Mouse (Mus musculus): ENCODE measurements at regions not wholly inside any gene's neighbourhood (a gene's known extent, or its start where the extent isn't known, plus 50 kb on each side); places are given as distances from the start of the nearest gene placed in this dataset.

- H3K4me1 ChIP-seq: no peaks in the 10 kb centered on the region
- no peak overlapping the region for H3K4me2 ChIP-seq
- no peak for ATAC-seq (ENCODE audit: borderline replicate concordance, extremely low read depth, low FRiP score, low TSS enrichment)
- 67% methylated on average over 6 of the region's 6 CpGs for WGBS
- H3K27me3 ChIP-seq: no peaks in the 10 kb centered on the region
- H3K36me3 ChIP-seq: no peaks in the 10 kb centered on the region
- no peak overlapping the region for H3K9ac ChIP-seq
- H3K9me3 ChIP-seq: no peaks in the 10 kb centered on the region
- H3K4me3 ChIP-seq: no peak overlapping the region
- H3K27ac ChIP-seq: no peak overlapping the region
Measured at GRCm38 (mm10) chr12:52406386-52406785, 97.4 kb upstream of the Arhgap5 start.

GRCm38 (mm10) chr12:52408307-52408895 is 95.4 kb upstream of the Arhgap5 start:
- Histone ChIP-seq H3K27ac (no peak overlapping the region), H3K9me3 (no peaks in the 10 kb centered on the region), H3K4me2 (no peak overlapping the region), H3K4me3 (no peak overlapping the region), H3K4me1 (no peaks in the 10 kb centered on the region), H3K36me3 (no peaks in the 10 kb centered on the region), H3K9ac (no peak overlapping the region), H3K27me3 (no peaks in the 10 kb centered on the region)
- ATAC-seq (ENCODE audit: borderline replicate concordance, extremely low read depth, low FRiP score, low TSS enrichment): no peak
- WGBS: 95% methylated on average over 8 of the region's 8 CpGs

DNA sequence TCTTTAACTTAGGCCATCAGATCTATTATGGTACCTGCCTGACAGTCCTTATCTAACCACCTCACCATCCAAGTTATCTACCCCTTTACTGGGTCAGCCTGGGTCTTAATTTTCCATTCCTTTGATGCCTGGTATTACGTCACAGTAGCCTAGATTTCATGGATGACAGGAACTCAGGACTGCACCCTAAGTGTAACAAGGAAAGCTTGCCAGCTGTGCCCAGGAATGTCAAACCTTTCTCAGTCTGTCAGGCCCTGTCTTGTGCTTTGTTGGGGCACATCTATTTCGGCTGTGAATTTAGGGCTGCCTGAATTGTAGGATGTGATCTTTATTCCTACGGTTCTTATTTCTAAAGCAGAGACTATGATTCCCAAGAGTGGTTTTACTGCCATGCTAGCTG is 94.6 kb upstream of the Arhgap5 start:
- Histone ChIP-seq H3K27me3 (no peaks in the 10 kb centered on the region), H3K27ac (no peak overlapping the region), H3K4me1 (0 out of 2 replicates have a peak, but pooled peaks cover 5% of the 10 kb centered on the region), H3K4me2 (no peak overlapping the region), H3K9me3 (no peaks in the 10 kb centered on the region), H3K4me3 (no peak overlapping the region), H3K9ac (no peak overlapping the region), H3K36me3 (no peaks in the 10 kb centered on the region)
- ATAC-seq (ENCODE audit: borderline replicate concordance, extremely low read depth, low FRiP score, low TSS enrichment): no peak
- WGBS: 87% methylated on average over 3 of the region's 3 CpGs

DNA sequence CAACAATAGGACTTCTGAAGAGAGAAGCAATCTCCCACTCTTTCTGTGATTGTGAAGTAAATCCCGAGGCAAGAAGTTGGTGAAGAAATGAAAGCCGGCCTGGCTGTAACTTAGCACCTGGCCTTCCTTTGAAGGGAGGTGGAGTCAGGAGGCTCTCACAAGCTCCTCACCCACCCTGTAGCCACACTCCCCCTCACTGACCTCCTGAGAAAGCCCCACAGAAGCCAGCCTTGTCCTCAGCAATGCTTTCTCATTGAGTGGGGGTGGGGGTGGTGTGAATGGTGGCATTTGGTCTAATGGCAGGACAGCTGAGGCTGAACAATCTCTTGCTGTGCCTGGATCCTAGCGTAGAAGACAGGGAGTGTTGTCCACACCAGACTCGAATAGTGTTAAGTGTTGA is 91.6 kb upstream of the Arhgap5 start:
- no peak overlapping the region for H3K4me2 ChIP-seq
- no peak overlapping the region for H3K4me3 ChIP-seq
- H3K4me1 ChIP-seq: 0 out of 2 replicates have a peak, but pooled peaks cover 5% of the 10 kb centered on the region
- no peak for ATAC-seq (ENCODE audit: borderline replicate concordance, extremely low read depth, low FRiP score, low TSS enrichment)
- H3K9ac ChIP-seq: no peak overlapping the region
- no peaks in the 10 kb centered on the region for H3K36me3 ChIP-seq
- no peaks in the 10 kb centered on the region for H3K27me3 ChIP-seq
- no peak overlapping the region for H3K27ac ChIP-seq
- H3K9me3 ChIP-seq: no peaks in the 10 kb centered on the region
- WGBS: 68% methylated on average over 4 of the region's 4 CpGs

DNA sequence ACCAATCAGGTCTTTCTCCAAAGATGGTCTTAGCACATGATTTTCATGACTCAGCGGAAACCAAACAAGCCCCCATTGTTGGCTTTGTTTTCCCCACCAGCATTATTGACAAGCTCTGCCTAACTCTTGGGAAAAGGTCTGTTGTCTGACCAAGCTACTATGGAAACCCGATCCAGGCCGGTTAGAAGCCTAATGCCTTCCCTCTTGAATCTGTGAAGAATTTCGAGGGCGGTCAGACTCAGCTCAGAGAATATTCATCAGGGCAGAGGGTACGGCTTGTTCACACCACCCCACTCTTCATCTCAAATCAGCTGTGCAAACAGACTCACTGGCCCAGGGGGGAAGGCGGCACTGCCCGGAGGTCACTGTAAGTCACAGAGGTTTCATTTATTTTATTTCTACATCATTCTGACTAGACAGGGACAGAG is 90.7 kb upstream of the Arhgap5 start:
- ATAC-seq (ENCODE audit: borderline replicate concordance, extremely low read depth, low FRiP score, low TSS enrichment): no peak
- Histone ChIP-seq H3K27ac (peak overlapping the region; percentile 57), H3K36me3 (no peaks in the 10 kb centered on the region), H3K27me3 (no peaks in the 10 kb centered on the region), H3K4me3 (no peak overlapping the region), H3K9ac (no peak overlapping the region), H3K4me1 (0 out of 2 replicates have a peak, but pooled peaks cover 5% of the 10 kb centered on the region), H3K4me2 (no peak overlapping the region), H3K9me3 (no peaks in the 10 kb centered on the region)
- WGBS: 24% methylated on average over 8 of the region's 8 CpGs

GRCm38 (mm10) chr12:52422729-52423128 is 81.0 kb upstream of the Arhgap5 start:
- no peak overlapping the region for H3K27ac ChIP-seq
- no peaks in the 10 kb centered on the region for H3K4me1 ChIP-seq
- H3K4me2 ChIP-seq: no peak overlapping the region
- no peak for ATAC-seq (ENCODE audit: borderline replicate concordance, extremely low read depth, low FRiP score, low TSS enrichment)
- H3K9ac ChIP-seq: no peak overlapping the region
- no peaks in the 10 kb centered on the region for H3K36me3 ChIP-seq
- H3K27me3 ChIP-seq: no peaks in the 10 kb centered on the region
- WGBS: 93% methylated on average over 1 of the region's 1 CpGs
- H3K4me3 ChIP-seq: no peak overlapping the region
- H3K9me3 ChIP-seq: no peaks in the 10 kb centered on the region

GRCm38 (mm10) chr12:52424336-52425034 is 79.3 kb upstream of the Arhgap5 start:
- no peak overlapping the region for H3K4me3 ChIP-seq
- H3K9ac ChIP-seq: no peak overlapping the region
- no peak overlapping the region for H3K27ac ChIP-seq
- H3K27me3 ChIP-seq: no peaks in the 10 kb centered on the region
- H3K4me2 ChIP-seq: no peak overlapping the region
- WGBS: 73% methylated on average over 3 of the region's 3 CpGs
- no peaks in the 10 kb centered on the region for H3K36me3 ChIP-seq
- no peak for ATAC-seq (ENCODE audit: borderline replicate concordance, extremely low read depth, low FRiP score, low TSS enrichment)
- H3K4me1 ChIP-seq: no peaks in the 10 kb centered on the region
- H3K9me3 ChIP-seq: no peaks in the 10 kb centered on the region

GRCm38 (mm10) chr12:52429935-52430334 is 73.8 kb upstream of the Arhgap5 start:
- Histone ChIP-seq H3K27me3 (no peaks in the 10 kb centered on the region), H3K9ac (no peak overlapping the region), H3K4me2 (no peak overlapping the region), H3K4me3 (no peak overlapping the region), H3K27ac (no peak overlapping the region), H3K9me3 (no peaks in the 10 kb centered on the region), H3K36me3 (no peaks in the 10 kb centered on the region), H3K4me1 (no peaks in the 10 kb centered on the region)
- WGBS: 63% methylated on average over 5 of the region's 5 CpGs
- ATAC-seq (ENCODE audit: borderline replicate concordance, extremely low read depth, low FRiP score, low TSS enrichment): no peak

DNA sequence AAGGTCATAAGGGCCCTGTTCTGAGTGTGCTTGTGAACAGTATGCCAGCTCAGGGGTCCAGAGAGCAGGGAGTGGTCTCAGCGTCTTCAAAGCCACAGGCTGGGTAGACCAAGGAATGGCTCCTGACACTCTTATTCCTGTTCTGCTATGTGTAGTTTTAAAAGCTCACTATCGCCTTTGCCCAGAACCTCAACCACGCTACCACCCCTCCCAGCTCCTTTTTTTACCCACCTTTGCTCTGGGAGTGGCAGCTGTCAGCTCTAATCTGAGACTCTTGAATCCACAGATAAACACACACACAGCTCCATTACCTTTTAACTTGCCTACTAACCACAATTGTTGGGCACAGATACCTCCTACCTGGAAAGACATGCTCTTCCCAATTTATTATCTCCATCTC is 71.8 kb upstream of the Arhgap5 start:
- no peak overlapping the region for H3K4me2 ChIP-seq
- 81% methylated on average over 3 of the region's 3 CpGs for WGBS
- no peaks in the 10 kb centered on the region for H3K4me1 ChIP-seq
- H3K36me3 ChIP-seq: no peaks in the 10 kb centered on the region
- H3K9me3 ChIP-seq: no peaks in the 10 kb centered on the region
- H3K9ac ChIP-seq: no peak overlapping the region
- no peaks in the 10 kb centered on the region for H3K27me3 ChIP-seq
- no peak for ATAC-seq (ENCODE audit: borderline replicate concordance, extremely low read depth, low FRiP score, low TSS enrichment)
- no peak overlapping the region for H3K4me3 ChIP-seq
- H3K27ac ChIP-seq: no peak overlapping the region

GRCm38 (mm10) chr12:52434021-52434420 is 69.8 kb upstream of the Arhgap5 start:
- H3K4me3 ChIP-seq: no peak overlapping the region
- no peak overlapping the region for H3K9ac ChIP-seq
- no peak overlapping the region for H3K27ac ChIP-seq
- no peaks in the 10 kb centered on the region for H3K9me3 ChIP-seq
- no peaks in the 10 kb centered on the region for H3K36me3 ChIP-seq
- no peaks in the 10 kb centered on the region for H3K27me3 ChIP-seq
- 61% methylated on average over 2 of the region's 2 CpGs for WGBS
- H3K4me2 ChIP-seq: no peak overlapping the region
- H3K4me1 ChIP-seq: no peaks in the 10 kb centered on the region
- ATAC-seq (ENCODE audit: borderline replicate concordance, extremely low read depth, low FRiP score, low TSS enrichment): no peak

- H3K9ac ChIP-seq: no peak overlapping the region
- H3K36me3 ChIP-seq: no peaks in the 10 kb centered on the region
- H3K27ac ChIP-seq: no peak overlapping the region
- no peaks in the 10 kb centered on the region for H3K4me1 ChIP-seq
- H3K4me2 ChIP-seq: no peak overlapping the region
- H3K9me3 ChIP-seq: no peaks in the 10 kb centered on the region
- no peak for ATAC-seq (ENCODE audit: borderline replicate concordance, extremely low read depth, low FRiP score, low TSS enrichment)
- no peaks in the 10 kb centered on the region for H3K27me3 ChIP-seq
- H3K4me3 ChIP-seq: no peak overlapping the region
- WGBS: 68% methylated on average over 5 of the region's 5 CpGs
Measured at GRCm38 (mm10) chr12:52435321-52435720, 68.5 kb upstream of the Arhgap5 start.

- no peaks in the 10 kb centered on the region for H3K4me1 ChIP-seq
- no peak for ATAC-seq (ENCODE audit: borderline replicate concordance, extremely low read depth, low FRiP score, low TSS enrichment)
- no peak overlapping the region for H3K4me3 ChIP-seq
- H3K4me2 ChIP-seq: no peak overlapping the region
- no peaks in the 10 kb centered on the region for H3K9me3 ChIP-seq
- H3K36me3 ChIP-seq: no peaks in the 10 kb centered on the region
- no peak overlapping the region for H3K9ac ChIP-seq
- 48% methylated on average over 16 of the region's 16 CpGs for WGBS
- H3K27ac ChIP-seq: no peak overlapping the region
- no peaks in the 10 kb centered on the region for H3K27me3 ChIP-seq
Measured at GRCm38 (mm10) chr12:52435795-52436211, 68.0 kb upstream of the Arhgap5 start.

All from lung, embryonic 15.5 days (tissue).